In genomic region chr7:126427323-126427860, GRCm38 (mm10) we compare ENCODE assay signal across 12 mouse cellular contexts. TPM values are rescaled to one million over a fixed set of nuclear protein-coding genes. Genes with fewer than 3 reads are reported as not detected.
DNase-seq lines count a peak whose midpoint lies in the region; ATAC-seq lines count a peak whose summit lies in the region.
"Had no signal": no experiment of that assay in that cellular context is flagged by ENCODE, and none has a peak within 500 bp of the region (broad histone marks: within the 10 kb centered on the region; RNA-seq: fewer than 3 reads in every experiment).

No protein-coding gene starts in this region.

- H3K36me3 ChIP-seq in hindbrain, embryonic 12.5 days, result peaks cover 3% of the 10 kb centered on the region; the same call in 1 of the 2 replicates
- 0 out of 2 replicates have a peak, but pooled peaks cover 3% of the 10 kb centered on the region for H3K36me3 ChIP-seq in hindbrain, embryonic 13.5 days
- H3K36me3 ChIP-seq in embryonic facial prominence, embryonic 11.5 days (replicated peaks; ENCODE audit: control insufficient read depth, insufficient read depth, low read depth, low read length), result no peaks in the 10 kb centered on the region

- no peaks in the 10 kb centered on the region for H3K27me3 ChIP-seq in hindbrain, embryonic 12.5 days
- no peaks in the 10 kb centered on the region for H3K27me3 ChIP-seq in hindbrain, embryonic 13.5 days
- no peaks in the 10 kb centered on the region for H3K27me3 ChIP-seq in embryonic facial prominence, embryonic 11.5 days (ENCODE audit: control insufficient read depth, insufficient read depth, low read length)
- H3K27me3 ChIP-seq: CH12.LX had no signal

- DNase-seq in retina, adult 2 months (ENCODE audit: low read depth, low spot score), result peak; percentile 26
- DNase-seq in retina, embryonic 14.5 days (ENCODE audit: low spot score), result no peak
- peak; percentile 18 for DNase-seq in embryonic facial prominence, embryonic 11.5 days (ENCODE audit: low spot score)
- DNase-seq in retina, postnatal 1 day, result peak; percentile 59
- DNase-seq in left cerebral cortex, adult 18-20 months (ENCODE audit: low spot score in 2 of 2), result no peak
- no peak for DNase-seq in urinary bladder, adult 2 months (ENCODE audit: low spot score)
- DNase-seq: adrenal gland, adult 8-10 months had no signal

- H3K4me2 ChIP-seq in hindbrain, embryonic 12.5 days (replicated peaks), result peak overlapping the region; percentile 73
- no peak overlapping the region for H3K4me2 ChIP-seq in hindbrain, embryonic 13.5 days
- no peak overlapping the region for H3K4me2 ChIP-seq in embryonic facial prominence, embryonic 11.5 days (ENCODE audit: low read depth, low read length)

- no peaks in the 10 kb centered on the region for H3K9me3 ChIP-seq in hindbrain, embryonic 12.5 days (replicated peaks)
- H3K9me3 ChIP-seq in hindbrain, embryonic 13.5 days, result peaks cover 3% of the 10 kb centered on the region; the same call in 1 of the 2 replicates
- no peaks in the 10 kb centered on the region for H3K9me3 ChIP-seq in embryonic facial prominence, embryonic 11.5 days (replicated peaks; ENCODE audit: control insufficient read depth, low read length)

- WGBS in hindbrain, embryonic 12.5 days, result 53% methylated on average over 12 of the region's 13 CpGs
- 61% methylated on average over 12 of the region's 13 CpGs for whole genome bisulfite sequencing in hindbrain, embryonic 13.5 days
- WGBS in embryonic facial prominence, embryonic 11.5 days, result 48% methylated on average over 13 of the region's 13 CpGs

- H3K4me1 ChIP-seq in hindbrain, embryonic 12.5 days, result peaks cover 15% of the 10 kb centered on the region
- peaks cover 21% of the 10 kb centered on the region for H3K4me1 ChIP-seq in hindbrain, embryonic 13.5 days (replicated peaks)
- H3K4me1 ChIP-seq in embryonic facial prominence, embryonic 11.5 days (ENCODE audit: control insufficient read depth, insufficient read depth, low read length), result peaks cover 5% of the 10 kb centered on the region; the same call in 1 of the 2 replicates

- no peak overlapping the region for H3K27ac ChIP-seq in hindbrain, embryonic 12.5 days
- H3K27ac ChIP-seq in hindbrain, embryonic 13.5 days, result no peak overlapping the region
- no peak overlapping the region for H3K27ac ChIP-seq in embryonic facial prominence, embryonic 11.5 days (replicated peaks; ENCODE audit: low read depth, low read length)
- H3K27ac ChIP-seq: liver, embryonic 14.5 days had no signal

- no peak for ATAC-seq in hindbrain, embryonic 12.5 days (ENCODE audit: low FRiP score)
- no peak for ATAC-seq in hindbrain, embryonic 13.5 days (ENCODE audit: low FRiP score)
- ATAC-seq in embryonic facial prominence, embryonic 11.5 days (replicated peaks; ENCODE audit: insufficient number of reproducible peaks, low FRiP score, low TSS enrichment, low read depth), result no peak
- ATAC-seq: forebrain, embryonic 16.5 days had no signal

- no peak overlapping the region for H3K9ac ChIP-seq in hindbrain, embryonic 12.5 days
- no peak overlapping the region for H3K9ac ChIP-seq in hindbrain, embryonic 13.5 days
- H3K9ac ChIP-seq in embryonic facial prominence, embryonic 11.5 days (replicated peaks; ENCODE audit: low read length), result no peak overlapping the region
- H3K9ac ChIP-seq: liver, embryonic 14.5 days had no signal

- no peak overlapping the region for H3K4me3 ChIP-seq in hindbrain, embryonic 12.5 days
- no peak overlapping the region for H3K4me3 ChIP-seq in hindbrain, embryonic 13.5 days
- no peak overlapping the region for H3K4me3 ChIP-seq in embryonic facial prominence, embryonic 11.5 days (ENCODE audit: low read depth, low read length)

RNA-seq across cellular contexts. Expression of gene Rabep2, which starts 1.2 kb away (rescaled TPM):
- polyA plus RNA-seq in hindbrain, embryonic 12.5 days (2016; fragmentation: Nextera tagmentation; extraction: Ambion mirVana), result 31.1 and 32.1 TPM in 2 replicates
- 24.3 and 26.8 TPM in 2 replicates for polyA plus RNA-seq in hindbrain, embryonic 13.5 days (2015; fragmentation: Nextera tagmentation; extraction: Ambion mirVana)
- 18.6 and 24.8 TPM in 2 replicates for polyA plus RNA-seq in embryonic facial prominence, embryonic 11.5 days (2014; fragmentation: Nextera tagmentation; extraction: Ambion mirVana)
- 10 to 100 TPM; 14.0 to 14.6 TPM for total RNA-seq in left cerebral cortex, adult 18-20 months (2021)
- polyA plus RNA-seq in urinary bladder, adult 2 months (2012; rRNA removed), result 34.8 and 47.5 TPM in 2 replicates

RNA-seq across cellular contexts. Expression of gene Cd19, which starts 12.7 kb away (rescaled TPM):
- not detected in 2 replicates for polyA plus RNA-seq in hindbrain, embryonic 12.5 days (2016; fragmentation: Nextera tagmentation; extraction: Ambion mirVana)
- polyA plus RNA-seq in hindbrain, embryonic 13.5 days (2015; fragmentation: Nextera tagmentation; extraction: Ambion mirVana), result 0.06 TPM in 1 of 2 replicates, not detected in the other
- polyA plus RNA-seq in embryonic facial prominence, embryonic 11.5 days (2014; fragmentation: Nextera tagmentation; extraction: Ambion mirVana), result not detected in 2 replicates
- not detected for total RNA-seq in left cerebral cortex, adult 18-20 months (2021)
- polyA plus RNA-seq in urinary bladder, adult 2 months (2012; rRNA removed), result 0.25 and 0.28 TPM in 2 replicates
- polyA plus RNA-seq: forebrain, embryonic 16.5 days had no signal

RNA-seq across cellular contexts. Expression of gene Nfatc2ip, which starts 30.9 kb away (rescaled TPM):
- polyA plus RNA-seq in hindbrain, embryonic 12.5 days (2016; fragmentation: Nextera tagmentation; extraction: Ambion mirVana), result 3.8 and 4.7 TPM in 2 replicates
- polyA plus RNA-seq in hindbrain, embryonic 13.5 days (2015; fragmentation: Nextera tagmentation; extraction: Ambion mirVana), result 3.1 and 3.2 TPM in 2 replicates
- 3.5 and 4.3 TPM in 2 replicates for polyA plus RNA-seq in embryonic facial prominence, embryonic 11.5 days (2014; fragmentation: Nextera tagmentation; extraction: Ambion mirVana)
- total RNA-seq in left cerebral cortex, adult 18-20 months (2021), result 1 to 10 TPM; 4.5 to 5.8 TPM
- polyA plus RNA-seq in urinary bladder, adult 2 months (2012; rRNA removed), result 6.3 and 7.9 TPM in 2 replicates

RNA-seq across cellular contexts. Expression of gene Atp2a1, which starts 35.5 kb away (rescaled TPM):
- polyA plus RNA-seq in hindbrain, embryonic 12.5 days (2016; fragmentation: Nextera tagmentation; extraction: Ambion mirVana), result 4.1 and 16.7 TPM in 2 replicates
- 1.5 and 4.1 TPM in 2 replicates for polyA plus RNA-seq in hindbrain, embryonic 13.5 days (2015; fragmentation: Nextera tagmentation; extraction: Ambion mirVana)
- 6.6 and 6.7 TPM in 2 replicates for polyA plus RNA-seq in embryonic facial prominence, embryonic 11.5 days (2014; fragmentation: Nextera tagmentation; extraction: Ambion mirVana)
- under 1 TPM; 0.12 to 0.49 TPM for total RNA-seq in left cerebral cortex, adult 18-20 months (2021)
- 0.22 and 0.57 TPM in 2 replicates for polyA plus RNA-seq in urinary bladder, adult 2 months (2012; rRNA removed)

RNA-seq across cellular contexts. Expression of gene Sh2b1, which starts 47.8 kb away (rescaled TPM):
- polyA plus RNA-seq in hindbrain, embryonic 12.5 days (2016; fragmentation: Nextera tagmentation; extraction: Ambion mirVana), result 63.5 and 65.8 TPM in 2 replicates
- 63.7 and 64.5 TPM in 2 replicates for polyA plus RNA-seq in hindbrain, embryonic 13.5 days (2015; fragmentation: Nextera tagmentation; extraction: Ambion mirVana)
- polyA plus RNA-seq in embryonic facial prominence, embryonic 11.5 days (2014; fragmentation: Nextera tagmentation; extraction: Ambion mirVana), result 36.3 and 39.3 TPM in 2 replicates
- 10 to 100 TPM; 73.1 to 76.3 TPM for total RNA-seq in left cerebral cortex, adult 18-20 months (2021)
- 49.2 and 52.0 TPM in 2 replicates for polyA plus RNA-seq in urinary bladder, adult 2 months (2012; rRNA removed)

Comparison
In these comparisons a context has a peak if more than half of its experiments do, and no peak if none do; other contexts are left out.
1. DNase-seq: peak in retina, adult 2 months (single experiment), embryonic facial prominence, embryonic 11.5 days (single experiment) and retina, postnatal 1 day (single experiment); none in retina, embryonic 14.5 days (single experiment), left cerebral cortex, adult 18-20 months (0 of 2) and urinary bladder, adult 2 months (single experiment).